Mouse (Mus musculus): ENCODE results near the gene Cbx5.

DNA sequence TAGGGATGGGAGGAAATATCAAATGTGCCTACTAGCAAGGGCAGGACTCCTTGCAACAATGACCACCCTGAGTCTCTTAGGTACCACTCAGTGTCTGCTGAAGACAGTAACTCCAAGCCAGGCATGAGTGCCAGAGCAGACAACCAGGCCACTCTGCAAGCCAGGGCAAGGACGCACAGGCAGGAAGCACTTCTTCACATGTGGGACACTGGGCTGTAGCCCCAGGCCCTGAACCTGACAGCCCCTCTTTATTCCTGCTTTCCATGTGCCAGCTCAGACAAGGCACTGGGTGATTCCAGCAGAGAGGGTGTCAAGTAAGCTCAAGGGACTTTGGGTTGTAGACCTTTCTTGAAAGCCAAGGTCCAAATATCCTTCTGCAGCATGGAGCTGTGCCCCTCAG is 60.8 kb downstream of the Cbx5 start:
- no peak for TF ChIP-seq POLR2A (IDR thresholded peaks at IDR 0.05; ENCODE audit: control insufficient read depth, extremely low read depth, insufficient read depth, low read length, poor library complexity)
- TF ChIP-seq CTCF (IDR thresholded peaks at IDR 0.05; ENCODE audit: borderline replicate concordance, control insufficient read depth, extremely low read depth, insufficient read depth, low read length, poor library complexity), result no peak
